Mouse (Mus musculus) kidney, postnatal 10 days (tissue): Measurements from ENCODE around the gene Pom121.
A peak's percentile ranks its signal among the peaks of the same experiment; 100 is the strongest.

Source experiments
- DNase-seq: peaks from one replicate; pipeline ENCODE4 v3.0.0; 2021; ENCODE audit warnings: mixed read lengths

Pom121 gene

DNA sequence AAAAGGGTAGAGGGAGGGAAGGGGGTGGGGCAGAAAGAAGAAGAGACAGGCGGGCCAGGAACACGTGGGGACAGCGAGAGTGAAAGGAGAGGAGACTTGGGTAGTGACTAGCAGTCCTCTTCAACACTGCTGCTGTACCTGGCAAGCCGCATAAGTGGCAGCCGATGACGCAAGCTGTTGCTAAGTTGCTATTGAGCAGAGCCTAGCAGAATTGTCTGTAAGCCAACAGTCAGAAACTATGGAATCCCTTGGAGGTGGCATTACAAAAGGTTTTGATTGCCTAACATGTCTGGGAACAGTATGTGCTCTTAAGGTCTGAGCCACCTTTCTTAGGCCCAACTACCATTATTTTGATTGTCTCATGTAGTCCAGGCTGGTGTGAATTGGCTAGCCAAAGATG is 26.0 kb downstream of the Pom121 start:
- DNase-seq, result no peak

DNA sequence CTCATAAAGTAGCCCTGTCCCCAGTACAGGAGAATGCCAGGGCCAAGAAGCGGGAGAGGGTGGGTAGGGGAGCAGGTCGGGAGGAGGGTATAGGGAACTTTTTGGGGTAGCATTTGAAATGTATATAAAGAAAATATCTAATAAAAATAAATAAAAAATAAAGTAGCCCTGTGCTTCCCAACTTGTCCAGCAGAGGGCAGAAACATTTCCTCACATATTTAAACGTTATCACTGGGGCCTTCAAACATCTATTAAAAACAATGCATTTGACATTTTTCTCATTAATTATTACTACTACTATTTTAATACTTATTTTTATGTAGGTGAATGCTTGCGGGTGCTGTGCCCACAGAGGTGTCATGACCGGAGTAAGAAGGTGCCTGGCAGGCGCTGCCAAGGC is 26.5 kb downstream of the Pom121 start:
- DNase-seq, result no peak

DNA sequence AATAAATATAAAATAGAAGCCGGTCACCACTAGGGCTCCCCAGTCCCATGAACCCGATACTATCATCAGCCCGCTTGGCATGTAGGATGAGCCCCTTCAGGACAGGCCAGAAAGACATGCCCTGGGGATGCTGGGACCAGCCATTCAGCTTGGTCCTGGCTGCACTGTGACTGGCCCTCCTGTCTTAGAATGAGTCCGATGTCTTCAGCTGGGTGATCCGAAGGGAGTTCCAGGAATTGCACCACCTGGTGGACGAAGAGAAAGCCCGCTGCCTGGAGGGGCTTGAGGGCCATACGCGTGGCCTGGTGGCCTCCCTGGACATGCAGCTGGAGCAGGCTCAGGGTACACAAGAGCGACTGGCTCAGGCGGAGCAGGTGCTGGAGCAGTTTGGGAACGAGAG is 30.8 kb downstream of the Pom121 start:
- DNase-seq, result peak; percentile 56

DNA sequence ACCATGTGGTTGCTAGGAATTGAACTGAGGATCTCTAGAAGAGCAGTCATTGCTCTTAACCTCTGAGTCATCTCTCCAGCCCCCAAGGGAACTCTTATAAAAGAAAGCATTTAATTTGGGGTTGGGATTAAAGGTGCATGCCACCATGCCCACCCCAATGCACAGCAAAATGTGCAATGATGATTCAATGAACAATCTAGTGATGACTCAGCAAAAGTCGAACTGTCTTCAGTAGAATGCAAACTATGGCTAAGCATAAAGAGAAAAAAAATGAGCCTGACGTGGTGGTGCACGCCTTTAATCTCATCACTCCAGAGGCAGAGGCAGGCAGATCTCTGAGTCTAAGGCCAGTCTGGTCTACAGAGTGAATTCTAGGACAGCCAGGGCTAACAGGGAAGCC is 31.8 kb downstream of the Pom121 start:
- no peak for DNase-seq

DNA sequence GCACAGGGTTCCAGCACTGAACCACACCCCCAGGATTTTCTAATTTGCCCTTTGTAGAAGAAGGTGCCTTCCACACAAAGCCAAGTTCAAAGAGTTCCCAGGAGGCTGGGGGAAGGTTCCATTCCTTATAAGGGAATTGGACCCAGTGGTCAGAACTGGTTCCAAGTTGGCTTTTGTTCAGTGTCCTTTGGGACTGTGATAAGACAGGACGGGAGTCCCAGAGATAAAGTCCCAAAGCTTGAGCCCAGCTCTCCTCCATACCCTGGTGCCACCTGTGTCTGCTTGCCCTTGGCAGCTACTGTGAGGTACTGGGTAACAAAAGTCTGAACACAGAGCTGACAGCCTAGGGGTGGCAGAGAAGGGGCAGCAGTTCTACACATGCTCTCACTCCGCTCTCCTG is 34.6 kb downstream of the Pom121 start:
- no peak for DNase-seq

DNA sequence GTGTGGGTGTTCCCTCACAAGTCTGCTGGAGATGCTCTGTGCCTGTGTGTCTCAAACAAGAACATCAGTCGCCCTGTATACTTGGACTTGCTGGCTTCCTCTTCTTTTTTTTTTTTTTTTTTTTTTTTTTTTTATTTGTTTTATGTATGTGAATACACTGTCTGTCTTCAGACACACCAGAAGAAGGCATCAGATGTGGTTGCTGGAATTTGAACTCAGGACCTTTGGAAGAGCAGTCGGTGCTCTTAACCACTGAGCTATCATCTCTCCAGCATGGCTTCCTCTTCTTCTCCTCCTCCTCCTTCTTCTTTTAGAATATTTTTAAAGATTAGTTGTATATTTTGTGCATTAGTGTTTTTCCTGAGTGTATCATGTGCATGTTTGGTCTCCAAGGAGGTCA is 36.8 kb downstream of the Pom121 start:
- peak; percentile 45 for DNase-seq

DNA sequence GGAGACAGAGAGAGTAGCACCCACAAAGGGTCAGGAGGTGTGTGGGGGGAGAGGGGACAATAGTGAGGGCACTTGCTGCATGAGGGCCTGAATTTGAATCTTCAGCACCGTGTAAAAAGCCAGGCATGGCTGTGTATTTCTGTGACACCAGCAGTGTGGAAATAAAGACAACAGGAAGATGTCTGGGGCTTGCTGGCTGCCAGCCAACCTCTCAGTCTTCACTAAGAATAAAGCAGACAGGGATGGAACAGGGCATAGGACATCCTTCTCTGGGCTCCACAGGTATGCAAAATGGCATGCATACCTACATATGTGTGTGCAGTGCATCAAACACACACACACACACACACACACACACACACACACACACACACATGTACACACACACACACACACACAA is 38.3 kb downstream of the Pom121 start:
- DNase-seq, result peak; percentile 42

DNA sequence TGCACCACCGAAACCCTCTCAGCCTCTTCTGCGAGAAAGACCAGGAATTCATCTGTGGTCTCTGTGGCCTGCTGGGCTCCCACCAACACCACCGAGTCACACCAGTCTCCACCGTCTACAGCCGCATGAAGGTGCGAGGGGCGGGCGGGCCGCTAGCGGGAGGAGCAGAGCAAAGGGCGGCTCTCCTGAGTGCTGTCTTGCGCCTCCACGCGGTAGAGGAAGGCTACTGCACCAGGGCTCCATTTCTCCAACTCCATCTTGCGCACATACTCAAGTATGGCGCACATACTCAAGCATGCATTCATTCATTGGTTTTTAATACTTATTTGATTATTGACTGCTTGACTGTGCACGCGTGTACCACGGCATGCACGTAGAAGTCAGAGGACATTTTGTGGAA is 40.8 kb downstream of the Pom121 start:
- DNase-seq, result no peak

DNA sequence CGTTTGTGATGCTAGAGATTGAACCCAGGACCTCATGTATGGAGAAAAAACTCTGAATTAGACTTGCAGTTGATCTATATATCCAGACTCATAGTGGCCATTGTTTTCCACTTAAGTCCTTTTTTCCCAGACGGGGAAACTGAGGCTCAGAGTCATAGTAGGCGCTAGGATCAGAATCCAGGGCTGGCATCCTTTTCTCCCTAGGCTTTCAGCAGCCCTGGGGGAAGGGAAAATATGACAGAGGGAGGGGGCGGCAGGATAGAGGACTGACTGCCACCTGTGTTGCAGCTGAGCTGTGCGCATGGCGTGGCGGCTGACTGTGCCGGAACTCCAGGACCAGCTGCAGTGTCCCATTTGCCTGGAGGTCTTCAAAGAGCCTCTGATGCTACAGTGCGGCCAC is 41.4 kb downstream of the Pom121 start, which contains the start of gene Trim50:
TSS of gene Trim50 (plus strand) at position 301 of the 400 bp plus-strand sequence.
- no peak for DNase-seq

DNA sequence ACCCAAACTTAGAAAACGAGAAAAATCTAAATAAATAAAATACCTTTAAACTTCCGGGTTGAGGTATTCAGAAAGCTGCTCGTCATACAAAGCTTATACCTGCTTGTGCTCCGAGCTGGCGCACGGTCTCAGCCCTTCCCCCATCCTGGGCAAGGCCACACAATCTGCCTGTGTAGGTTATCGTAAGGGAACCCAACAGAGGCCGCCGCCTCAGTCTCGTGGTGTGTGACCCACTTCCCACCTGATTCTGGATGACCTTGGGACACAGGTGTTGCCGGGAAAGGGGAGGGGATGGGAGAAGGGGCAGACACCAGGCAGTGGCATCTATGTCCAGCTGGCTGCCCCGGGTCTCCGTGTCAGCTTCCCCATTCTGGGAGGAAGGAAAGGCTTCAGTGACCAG is 42.7 kb downstream of the Pom121 start:
- DNase-seq, result no peak

DNA sequence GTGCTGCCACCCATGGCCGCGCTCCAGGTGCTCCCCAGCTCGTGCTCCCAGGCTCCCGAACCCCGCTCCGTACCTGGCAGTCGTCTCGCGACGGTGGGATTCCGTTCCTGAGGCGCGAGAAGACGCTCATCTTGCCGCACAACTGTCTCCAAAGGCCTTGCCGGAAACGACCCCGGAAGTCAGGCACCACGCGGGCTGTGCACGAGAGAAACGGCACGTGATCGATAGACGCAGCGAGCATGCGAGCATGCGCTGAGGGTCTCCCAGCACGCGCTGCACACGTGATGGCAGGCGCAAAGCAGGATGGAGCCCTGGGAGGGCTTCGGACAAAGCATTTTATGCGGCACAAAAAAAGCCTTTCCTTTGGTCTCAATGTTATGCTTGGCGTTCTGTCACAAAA is 44.5 kb downstream of the Pom121 start, which contains the start of gene Fkbp6:
TSS of gene Fkbp6 (minus strand) at position 183 of the 400 bp plus-strand sequence.
- DNase-seq, result no peak

DNA sequence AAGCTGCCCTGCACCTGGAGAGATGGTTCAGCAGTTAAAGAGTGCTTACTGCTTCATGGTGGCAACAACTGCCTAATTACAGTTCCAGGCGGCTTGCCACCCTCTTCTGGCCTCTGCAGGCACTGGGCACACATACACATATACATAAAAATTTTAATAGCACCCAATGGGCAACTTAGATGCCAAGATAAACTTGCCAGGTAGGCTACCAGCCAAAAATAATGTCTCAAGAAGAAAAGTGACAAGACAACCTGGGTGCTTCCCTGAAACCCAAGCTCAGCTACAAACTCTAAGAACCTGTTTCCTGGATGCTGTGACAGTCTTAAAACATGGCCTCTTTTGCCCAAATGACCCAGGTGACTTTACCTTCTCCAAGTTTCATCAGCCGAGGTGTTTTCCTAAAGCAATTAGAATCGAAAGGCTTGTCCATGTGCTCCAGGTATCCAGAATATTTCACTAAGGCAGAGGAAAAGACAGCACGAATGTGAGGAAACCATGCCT is 46.8 kb downstream of the Pom121 start:
- DNase-seq, result no peak

DNA sequence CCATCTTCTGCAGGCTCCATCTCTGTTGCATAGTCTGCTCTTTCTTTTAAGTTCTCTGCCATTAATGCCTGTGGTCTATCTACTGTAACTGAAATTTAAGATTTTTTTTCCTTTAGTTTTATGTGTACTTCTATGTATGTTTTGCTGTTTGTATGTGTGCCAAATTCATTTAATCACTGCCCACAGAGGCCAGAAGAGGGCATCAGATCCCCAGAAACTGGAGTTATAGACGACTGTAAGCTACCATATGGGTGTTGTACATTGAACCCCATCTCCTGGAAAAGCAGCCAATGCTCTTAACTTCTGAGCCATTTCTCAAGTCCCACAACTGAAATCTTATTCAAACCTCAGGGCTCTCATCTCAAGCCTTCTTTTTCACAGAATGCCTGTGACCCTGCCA is 47.9 kb downstream of the Pom121 start:
- DNase-seq, result no peak

DNA sequence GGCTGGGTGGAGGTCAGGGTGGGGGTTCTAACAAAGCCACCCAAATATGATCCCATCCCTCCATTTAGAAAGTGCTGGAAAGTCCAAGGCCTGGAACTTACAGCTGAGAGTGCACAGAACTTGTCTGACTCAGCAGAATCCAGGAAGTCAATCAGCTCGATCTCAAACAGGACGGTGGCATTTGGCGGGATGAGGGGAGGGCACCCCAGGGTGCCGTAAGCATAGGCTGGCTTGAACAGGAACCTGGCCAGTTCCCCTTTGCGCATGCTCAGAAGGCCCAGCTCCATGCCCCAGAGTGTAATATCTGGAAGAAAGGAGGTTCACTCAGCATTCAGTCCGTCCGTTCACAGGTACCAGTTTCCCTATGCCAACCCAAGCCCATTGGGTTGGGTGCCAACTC is 48.4 kb downstream of the Pom121 start:
- DNase-seq, result no peak

DNA sequence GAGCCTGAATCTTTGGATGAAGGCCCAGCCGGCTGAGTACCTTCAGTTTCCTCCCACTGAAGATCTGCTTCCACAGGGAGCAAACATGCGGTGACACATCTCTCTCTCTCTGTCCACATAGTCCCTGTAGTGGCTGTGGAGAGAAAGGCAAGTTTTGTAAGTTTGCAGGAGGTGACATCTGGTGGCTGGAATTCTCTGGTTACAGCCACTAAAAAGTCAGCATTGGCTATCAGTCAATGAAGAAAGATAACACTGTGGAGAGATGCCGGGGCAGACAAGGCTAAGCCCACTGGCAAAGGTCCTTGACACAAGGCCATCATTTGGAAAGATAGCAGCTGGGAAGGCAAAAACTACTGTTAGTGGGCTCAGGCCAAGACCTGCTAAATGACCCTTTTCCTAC is 56.8 kb downstream of the Pom121 start:
- peak; percentile 47 for DNase-seq

DNA sequence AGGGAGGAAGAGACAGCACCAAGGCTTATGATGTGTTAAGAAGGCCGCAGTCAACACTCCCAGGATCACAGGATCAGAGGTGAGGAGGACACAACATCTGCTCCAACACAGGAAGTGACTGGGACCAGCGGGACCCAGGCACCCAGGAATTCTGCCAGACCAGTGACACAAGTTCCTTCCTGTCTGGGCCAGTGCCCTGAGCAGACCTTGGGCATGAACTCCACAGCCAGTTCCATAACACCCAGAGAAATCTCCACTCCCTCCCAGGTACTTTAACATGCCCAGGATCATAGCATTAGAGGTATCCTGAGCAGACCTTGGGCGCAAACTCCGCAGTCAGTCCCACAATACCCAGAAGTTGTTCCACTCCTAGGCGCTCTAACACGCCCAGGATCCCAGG is 63.2 kb downstream of the Pom121 start:
- no peak for DNase-seq

DNA sequence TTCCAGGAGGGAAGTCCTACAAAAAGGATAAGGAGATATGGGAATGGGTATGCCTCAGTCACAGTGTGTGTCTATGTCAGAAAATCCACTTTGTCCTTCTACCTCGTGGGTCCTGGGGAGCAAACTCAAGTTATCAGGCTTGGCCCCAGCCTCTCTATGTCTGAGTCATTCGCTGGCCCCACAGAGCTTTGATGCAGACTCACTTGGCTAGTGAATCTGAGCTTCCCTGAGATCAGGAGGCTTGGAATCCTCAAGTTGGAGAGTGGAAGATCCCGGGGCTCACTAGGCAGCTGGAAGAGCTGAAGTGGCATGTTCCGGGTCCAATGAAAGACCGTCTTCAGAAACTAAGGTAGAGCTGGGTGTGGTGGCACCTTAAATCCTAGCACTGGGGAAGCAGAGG is 64.1 kb downstream of the Pom121 start:
- DNase-seq, result no peak

DNA sequence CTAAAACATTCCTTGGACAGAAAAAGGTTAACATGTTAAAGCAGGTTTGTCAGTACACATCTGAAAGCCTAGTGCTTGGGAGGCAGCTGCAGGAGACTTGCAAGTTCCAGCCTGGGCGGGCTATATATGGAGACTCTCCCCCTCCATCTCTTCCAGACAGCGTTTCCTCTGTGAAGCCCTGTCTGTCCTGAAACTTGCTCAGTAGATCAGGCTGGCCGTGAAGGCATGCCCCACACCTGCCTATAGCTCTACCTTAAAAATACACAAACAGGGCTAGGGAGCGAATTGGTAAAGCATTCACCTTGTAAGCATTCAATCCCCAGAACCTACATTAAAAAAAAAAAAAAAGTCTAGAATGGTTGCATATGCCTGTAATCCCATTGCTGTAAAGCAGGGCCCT is 64.9 kb downstream of the Pom121 start:
- DNase-seq, result no peak
